Mouse (Mus musculus): ENCODE measurements around the gene Ak1. TPM values are rescaled to one million over a fixed set of nuclear protein-coding genes. Genes with fewer than 3 reads are reported as not detected.

Ak1 gene
- total and polyA plus RNA-seq, 3 experiments, result 1.4 to 3.9 (median 1.5) TPM

DNA sequence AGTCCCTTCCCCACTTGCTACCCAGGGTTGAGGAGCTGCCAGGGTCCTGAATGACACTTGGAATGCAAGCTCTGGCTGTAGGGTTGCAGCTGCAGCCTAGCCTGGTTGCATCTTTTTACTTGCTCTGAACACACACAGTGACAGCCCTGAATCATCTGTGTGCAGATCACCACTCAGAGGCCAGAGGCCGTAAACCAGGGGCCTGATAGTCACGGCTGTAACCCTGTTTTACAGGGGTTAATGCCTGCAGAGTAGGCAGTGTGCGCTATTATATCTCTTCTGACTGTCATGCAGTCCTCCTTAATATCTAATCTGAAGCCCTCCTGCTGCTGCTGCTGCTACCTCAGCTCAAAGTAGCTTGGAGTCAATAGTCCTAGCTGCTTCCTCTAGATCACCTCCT is 48.3 kb downstream of the Ak1 start:
- no peak for DNase-seq (ENCODE audit: extremely low read depth)
- Histone ChIP-seq H3K9ac (ENCODE audit: insufficient read depth, low read depth) (no peak overlapping the region), H3K9me3 (replicated peaks; ENCODE audit: low read length) (no peaks in the 10 kb centered on the region), H3K27ac (ENCODE audit: insufficient read depth, low read depth) (no peak overlapping the region), H3K79me2 (replicated peaks; ENCODE audit: control insufficient read depth, extremely low read depth, insufficient read depth, poor library complexity, severe bottlenecking) (no peaks in the 10 kb centered on the region), H3K4me1 (ENCODE audit: control insufficient read depth in 1 of 2, insufficient read depth in 2 of 2) (peaks cover 24 to 33% of the 10 kb centered on the region in 2 experiments), H3K4me2 (ENCODE audit: insufficient read depth, low read depth, poor library complexity, severe bottlenecking) (no peak overlapping the region), H3K27me3 (replicated peaks) (no peaks in the 10 kb centered on the region), H3K36me3 (replicated peaks in 1 of 2; ENCODE audit: control insufficient read depth in 1 of 2, insufficient read depth in 1 of 2, low read length in 1 of 2) (no peaks in the 10 kb centered on the region), H3K4me3 (replicated peaks in 1 of 3; ENCODE audit: low read depth in 2 of 3, low read length in 2 of 3, poor library complexity in 1 of 3) (no peak overlapping the region)
- no peak for TF ChIP-seq IRF4 (IDR thresholded peaks at IDR 0.05; ENCODE audit: low read depth, low read length)
- TF ChIP-seq USF2 (conservative IDR thresholded peaks at IDR 0.05; ENCODE audit: low read depth, low read length), result no peak
- no peak for TF ChIP-seq SMC3 (IDR thresholded peaks at IDR 0.05; ENCODE audit: low read depth, low read length)
- TF ChIP-seq EP300 (IDR thresholded peaks at IDR 0.05; ENCODE audit: low read length), result no peak
- no peak for TF ChIP-seq KAT2A (IDR thresholded peaks at IDR 0.05; ENCODE audit: insufficient replicate concordance, low read length)
- TF ChIP-seq USF1 (IDR thresholded peaks at IDR 0.05; ENCODE audit: low read depth, low read length), result no peak
- no peak for TF ChIP-seq MXI1 (IDR thresholded peaks at IDR 0.05; ENCODE audit: low read depth, low read length)
- TF ChIP-seq JUN (IDR thresholded peaks at IDR 0.05; ENCODE audit: insufficient read depth, low read depth, low read length), result no peak
- no peak for TF ChIP-seq MAFK (IDR thresholded peaks at IDR 0.05; ENCODE audit: insufficient replicate concordance, low read length)
- TF ChIP-seq MAZ (IDR thresholded peaks at IDR 0.05; ENCODE audit: low read depth, low read length), result no peak
- TF ChIP-seq ZKSCAN1 (IDR thresholded peaks at IDR 0.05; ENCODE audit: borderline replicate concordance, low read depth, low read length), result no peak
- in situ Hi-C loops (cut with MboI; ENCODE audit: low pct_ligation_motif_present, low pct_unique_long_range_greater_than_20kb, low sequenced_read_pairs) (loop anchor here (5.0 kb wide), 1 partner anchor 38 kb away; no protein-coding TSS in a partner anchor), dilution Hi-C loops (cut with MboI; ENCODE audit: extremely low pct_ligation_motif_present, extremely low pct_unique_long_range_greater_than_20kb, low sequenced_read_pairs) (no loop called here)

DNA sequence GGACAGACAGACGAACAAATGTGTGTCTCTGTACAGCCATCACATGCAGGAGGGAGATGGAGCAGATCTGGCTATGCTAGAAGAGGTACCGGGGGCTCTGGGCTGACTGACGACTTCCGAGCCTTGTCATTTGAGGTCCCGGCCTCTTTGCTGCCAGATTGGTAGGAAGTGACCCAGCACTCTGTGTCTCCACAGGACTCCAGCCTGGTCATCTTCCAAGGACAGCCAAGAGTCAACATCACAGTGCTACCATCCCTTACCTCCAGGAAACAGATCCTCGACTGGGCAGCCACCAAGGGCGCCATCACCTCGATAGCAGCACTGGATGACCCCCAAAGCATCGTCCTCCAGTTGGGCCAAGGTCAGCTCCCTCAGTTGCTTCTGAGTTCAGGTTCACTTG is 49.6 kb downstream of the Ak1 start:
- in situ Hi-C loops (cut with MboI; ENCODE audit: low pct_ligation_motif_present, low pct_unique_long_range_greater_than_20kb, low sequenced_read_pairs), result loop anchor here (5.0 kb wide), 1 partner anchor 39 kb away; no protein-coding TSS in a partner anchor
- no peaks in the 10 kb centered on the region for H3K9me3 ChIP-seq (replicated peaks; ENCODE audit: low read length)

More for the DNA sequence above, 49.6 kb downstream of the Ak1 start:
- TF ChIP-seq ZNF384 (IDR thresholded peaks at IDR 0.05; ENCODE audit: low read depth, low read length) (no peak), TCF12 (IDR thresholded peaks at IDR 0.05; ENCODE audit: low read depth, low read length) (no peak), BHLHE40 (IDR thresholded peaks at IDR 0.05; ENCODE audit: low read depth, low read length) (no peak), USF1 (IDR thresholded peaks at IDR 0.05; ENCODE audit: low read depth, low read length) (no peak), POLR2AphosphoS2 (IDR thresholded peaks at IDR 0.05; ENCODE audit: low read depth, low read length) (no peak), MXI1 (IDR thresholded peaks at IDR 0.05; ENCODE audit: low read depth, low read length) (no peak), KAT2A (IDR thresholded peaks at IDR 0.05; ENCODE audit: insufficient replicate concordance, low read length) (no peak), SMC3 (IDR thresholded peaks at IDR 0.05; ENCODE audit: low read depth, low read length) (no peak), ELF1 (IDR thresholded peaks at IDR 0.05; ENCODE audit: low read depth, low read length) (no peak), RCOR1 (conservative IDR thresholded peaks at IDR 0.05; ENCODE audit: low read depth, low read length) (no peak), CHD1 (IDR thresholded peaks at IDR 0.05; ENCODE audit: low read depth, low read length) (no peak), IRF4 (IDR thresholded peaks at IDR 0.05; ENCODE audit: low read depth, low read length) (no peak), USF2 (conservative IDR thresholded peaks at IDR 0.05; ENCODE audit: low read depth, low read length) (no peak), NRF1 (IDR thresholded peaks at IDR 0.05; ENCODE audit: low read depth, low read length) (no peak), MYC (IDR thresholded peaks at IDR 0.05; ENCODE audit: low read depth, low read length) (no peak), RAD21 (IDR thresholded peaks at IDR 0.05; ENCODE audit: low read depth, low read length) (no peak), MAX (IDR thresholded peaks at IDR 0.05; ENCODE audit: low read length) (no peak)
- dilution Hi-C loops (cut with MboI; ENCODE audit: extremely low pct_ligation_motif_present, extremely low pct_unique_long_range_greater_than_20kb, low sequenced_read_pairs), result no loop called here
- H3K27me3 ChIP-seq (replicated peaks), result no peaks in the 10 kb centered on the region
- no peaks in the 10 kb centered on the region for H3K79me2 ChIP-seq (replicated peaks; ENCODE audit: control insufficient read depth, extremely low read depth, insufficient read depth, poor library complexity, severe bottlenecking)
- H3K4me2 ChIP-seq (ENCODE audit: insufficient read depth, low read depth, poor library complexity, severe bottlenecking), result no peak overlapping the region
- no peak overlapping the region for H3K27ac ChIP-seq (ENCODE audit: insufficient read depth, low read depth)
- no peak for DNase-seq (ENCODE audit: extremely low read depth)
- H3K4me1 ChIP-seq (ENCODE audit: control insufficient read depth in 1 of 2, insufficient read depth in 2 of 2), result peaks cover 13 to 20% of the 10 kb centered on the region in 2 experiments
- no peaks in the 10 kb centered on the region for H3K36me3 ChIP-seq (replicated peaks in 1 of 2; ENCODE audit: control insufficient read depth in 1 of 2, insufficient read depth in 1 of 2, low read length in 1 of 2)
- H3K9ac ChIP-seq (ENCODE audit: insufficient read depth, low read depth), result no peak overlapping the region
- H3K4me3 ChIP-seq (replicated peaks in 1 of 3; ENCODE audit: low read depth in 2 of 3, low read length in 2 of 3, poor library complexity in 1 of 3), result no peak overlapping the region

All from CH12.LX (cell line).